Mouse (Mus musculus) heart, adult 2 months (tissue): Measurements from ENCODE around the gene Gm32742.

Experiments
- CTCF ChIP-seq: fragments of 200-600 bp; IDR thresholded peaks from 2 replicates; pipeline ENCODE4 v1.8.1; 2022; ENCODE audit warnings: antibody characterized with exemption, mild to moderate bottlenecking, moderate library complexity
- POLR2A ChIP-seq: fragments of 200-500 bp; IDR thresholded peaks from 2 replicates; pipeline ENCODE4 v1.6.1; 2011; ENCODE audit warnings: mild to moderate bottlenecking, low read depth, low read length, control low read depth; ENCODE audit not compliant: insufficient read depth

DNA sequence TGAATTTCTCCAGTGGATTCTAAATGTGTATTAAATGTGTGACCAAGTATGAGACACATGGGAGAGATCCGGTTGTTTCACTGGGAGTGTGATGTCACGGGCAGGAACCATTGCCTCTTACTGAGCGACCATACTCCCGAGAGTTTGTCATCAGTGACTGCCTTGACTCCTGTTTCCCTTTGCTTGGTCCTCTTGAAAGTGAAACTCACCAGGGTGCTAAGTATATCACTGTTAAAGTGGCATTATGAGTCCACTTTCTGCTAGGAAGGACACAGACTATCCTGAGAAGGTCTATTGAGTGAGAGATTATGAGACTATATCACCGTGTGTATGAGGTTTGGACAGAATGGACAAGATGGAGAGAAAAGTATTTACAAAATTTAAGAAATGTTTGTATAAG is 83.7 kb downstream of the Gm32742 start:
- TF ChIP-seq CTCF (no peak), POLR2A (no peak)
